Mouse (Mus musculus): ENCODE results near the gene Phlda2. TPM values are rescaled to one million over a fixed set of nuclear protein-coding genes. Genes with fewer than 3 reads are reported as not detected.

Phlda2 gene
- polyA plus RNA-seq, 1 experiment from 2014 or later = 1.2 TPM

- Histone ChIP-seq H3K4me3 (ENCODE audit: low read depth, low read length) (no peak overlapping the region), H3K9ac (ENCODE audit: low read length) (no peak overlapping the region), H3K27ac (ENCODE audit: low read depth, low read length) (no peak overlapping the region), H3K4me1 (replicated peaks; ENCODE audit: control insufficient read depth, insufficient read depth, low read length) (no peaks in the 10 kb centered on the region), H3K36me3 (ENCODE audit: control insufficient read depth, insufficient read depth, low read length) (no peaks in the 10 kb centered on the region), H3K27me3 (ENCODE audit: control insufficient read depth, insufficient read depth, low read length) (peaks cover 3% of the 10 kb centered on the region), H3K9me3 (ENCODE audit: control insufficient read depth, low read length) (no peaks in the 10 kb centered on the region), H3K4me2 (ENCODE audit: low read depth, low read length, severe bottlenecking) (no peak overlapping the region)
- WGBS = 84% methylated on average over 8 of the region's 8 CpGs
- no peak for DNase-seq (ENCODE audit: low spot score)
- ATAC-seq (replicated peaks; ENCODE audit: low FRiP score) = no peak
These were observed 7.6 kb downstream of the Phlda2 start for GRCm38 (mm10) chr7:143495104-143495961.

- Histone ChIP-seq H3K27ac (ENCODE audit: low read depth, low read length) (no peak overlapping the region), H3K27me3 (ENCODE audit: control insufficient read depth, insufficient read depth, low read length) (no peaks in the 10 kb centered on the region), H3K4me1 (replicated peaks; ENCODE audit: control insufficient read depth, insufficient read depth, low read length) (no peaks in the 10 kb centered on the region), H3K9me3 (ENCODE audit: control insufficient read depth, low read length) (no peaks in the 10 kb centered on the region), H3K4me2 (ENCODE audit: low read depth, low read length, severe bottlenecking) (no peak overlapping the region), H3K9ac (ENCODE audit: low read length) (no peak overlapping the region), H3K4me3 (ENCODE audit: low read depth, low read length) (no peak overlapping the region), H3K36me3 (ENCODE audit: control insufficient read depth, insufficient read depth, low read length) (no peaks in the 10 kb centered on the region)
- 92% methylated on average over 6 of the region's 6 CpGs for WGBS
- DNase-seq (ENCODE audit: low spot score) (no peak), ATAC-seq (replicated peaks; ENCODE audit: low FRiP score) (no peak)
These were observed 9.3 kb downstream of the Phlda2 start for GRCm38 (mm10) chr7:143493616-143494126.

- Histone ChIP-seq H3K9me3 (ENCODE audit: control insufficient read depth, low read length) (no peaks in the 10 kb centered on the region), H3K27me3 (ENCODE audit: control insufficient read depth, insufficient read depth, low read length) (no peaks in the 10 kb centered on the region), H3K4me2 (ENCODE audit: low read depth, low read length, severe bottlenecking) (no peak overlapping the region), H3K4me1 (replicated peaks; ENCODE audit: control insufficient read depth, insufficient read depth, low read length) (no peaks in the 10 kb centered on the region), H3K36me3 (ENCODE audit: control insufficient read depth, insufficient read depth, low read length) (no peaks in the 10 kb centered on the region), H3K27ac (ENCODE audit: low read depth, low read length) (no peak overlapping the region), H3K4me3 (ENCODE audit: low read depth, low read length) (no peak overlapping the region), H3K9ac (ENCODE audit: low read length) (no peak overlapping the region)
- DNase-seq (ENCODE audit: low spot score) (no peak), ATAC-seq (replicated peaks; ENCODE audit: low FRiP score) (no peak)
- WGBS = 86% methylated on average over 6 of the region's 6 CpGs
These were observed 13.2 kb downstream of the Phlda2 start for GRCm38 (mm10) chr7:143489735-143490134.

- no peak overlapping the region for H3K27ac ChIP-seq (ENCODE audit: low read depth, low read length)
- no peaks in the 10 kb centered on the region for H3K36me3 ChIP-seq (ENCODE audit: control insufficient read depth, insufficient read depth, low read length)
- H3K4me1 ChIP-seq (replicated peaks; ENCODE audit: control insufficient read depth, insufficient read depth, low read length) = no peaks in the 10 kb centered on the region; the same call in 1 of the 2 replicates
- peaks cover 3% of the 10 kb centered on the region; the same call in 1 of the 2 replicates for H3K27me3 ChIP-seq (ENCODE audit: control insufficient read depth, insufficient read depth, low read length)
- H3K9me3 ChIP-seq (ENCODE audit: control insufficient read depth, low read length) = no peaks in the 10 kb centered on the region
- H3K4me3 ChIP-seq (ENCODE audit: low read depth, low read length) = no peak overlapping the region
- H3K4me2 ChIP-seq (ENCODE audit: low read depth, low read length, severe bottlenecking) = no peak overlapping the region
- H3K9ac ChIP-seq (ENCODE audit: low read length) = no peak overlapping the region
- WGBS = 14% methylated on average over 6 of the region's 6 CpGs
- ATAC-seq (replicated peaks; ENCODE audit: low FRiP score) (no peak), DNase-seq (ENCODE audit: low spot score) (no peak)
These were observed 20.4 kb downstream of the Phlda2 start for GRCm38 (mm10) chr7:143482541-143482940.

- H3K9ac ChIP-seq (ENCODE audit: low read length) = no peak overlapping the region
- H3K27me3 ChIP-seq (ENCODE audit: control insufficient read depth, insufficient read depth, low read length) = peaks cover 3% of the 10 kb centered on the region; the same call in 1 of the 2 replicates
- H3K36me3 ChIP-seq (ENCODE audit: control insufficient read depth, insufficient read depth, low read length) = no peaks in the 10 kb centered on the region
- H3K27ac ChIP-seq (ENCODE audit: low read depth, low read length) = no peak overlapping the region
- no peak overlapping the region for H3K4me3 ChIP-seq (ENCODE audit: low read depth, low read length)
- H3K4me1 ChIP-seq (replicated peaks; ENCODE audit: control insufficient read depth, insufficient read depth, low read length) = no peaks in the 10 kb centered on the region; the same call in 1 of the 2 replicates
- H3K9me3 ChIP-seq (ENCODE audit: control insufficient read depth, low read length) = no peaks in the 10 kb centered on the region
- DNase-seq (ENCODE audit: low spot score) (no peak), ATAC-seq (replicated peaks; ENCODE audit: low FRiP score) (no peak)
- no peak overlapping the region for H3K4me2 ChIP-seq (ENCODE audit: low read depth, low read length, severe bottlenecking)
- WGBS = 64% methylated on average over 5 of the region's 5 CpGs
These were observed 21.1 kb downstream of the Phlda2 start for GRCm38 (mm10) chr7:143481806-143482387.

- Histone ChIP-seq H3K4me3 (ENCODE audit: low read depth, low read length) (no peak overlapping the region), H3K9me3 (ENCODE audit: control insufficient read depth, low read length) (no peaks in the 10 kb centered on the region), H3K4me2 (ENCODE audit: low read depth, low read length, severe bottlenecking) (no peak overlapping the region), H3K27me3 (ENCODE audit: control insufficient read depth, insufficient read depth, low read length) (peaks cover 3% of the 10 kb centered on the region; the same call in 1 of the 2 replicates), H3K27ac (ENCODE audit: low read depth, low read length) (no peak overlapping the region), H3K4me1 (replicated peaks; ENCODE audit: control insufficient read depth, insufficient read depth, low read length) (no peaks in the 10 kb centered on the region; the same call in 1 of the 2 replicates), H3K9ac (ENCODE audit: low read length) (no peak overlapping the region), H3K36me3 (ENCODE audit: control insufficient read depth, insufficient read depth, low read length) (no peaks in the 10 kb centered on the region)
- WGBS = 35% methylated on average over 13 of the region's 13 CpGs
- ATAC-seq (replicated peaks; ENCODE audit: low FRiP score) = no peak
- DNase-seq (ENCODE audit: low spot score) = peak; percentile 78
These were observed 22.5 kb downstream of the Phlda2 start for GRCm38 (mm10) chr7:143480498-143480897.

- H3K4me1 ChIP-seq (replicated peaks; ENCODE audit: control insufficient read depth, insufficient read depth, low read length) = no peaks in the 10 kb centered on the region; the same call in 1 of the 2 replicates
- H3K9me3 ChIP-seq (ENCODE audit: control insufficient read depth, low read length) = no peaks in the 10 kb centered on the region
- H3K9ac ChIP-seq (ENCODE audit: low read length) = no peak overlapping the region
- H3K4me2 ChIP-seq (ENCODE audit: low read depth, low read length, severe bottlenecking) = no peak overlapping the region
- H3K27me3 ChIP-seq (ENCODE audit: control insufficient read depth, insufficient read depth, low read length) = peaks cover 3% of the 10 kb centered on the region; the same call in 1 of the 2 replicates
- ATAC-seq (replicated peaks; ENCODE audit: low FRiP score) (no peak), DNase-seq (ENCODE audit: low spot score) (no peak)
- 87% methylated on average over 5 of the region's 5 CpGs for WGBS
- no peak overlapping the region for H3K4me3 ChIP-seq (ENCODE audit: low read depth, low read length)
- no peaks in the 10 kb centered on the region for H3K36me3 ChIP-seq (ENCODE audit: control insufficient read depth, insufficient read depth, low read length)
- no peak overlapping the region for H3K27ac ChIP-seq (ENCODE audit: low read depth, low read length)
These were observed 25.1 kb downstream of the Phlda2 start for GRCm38 (mm10) chr7:143477800-143478199.

- Histone ChIP-seq H3K27me3 (ENCODE audit: control insufficient read depth, insufficient read depth, low read length) (peaks cover 3% of the 10 kb centered on the region; the same call in 1 of the 2 replicates), H3K4me1 (replicated peaks; ENCODE audit: control insufficient read depth, insufficient read depth, low read length) (no peaks in the 10 kb centered on the region), H3K9ac (ENCODE audit: low read length) (no peak overlapping the region), H3K36me3 (ENCODE audit: control insufficient read depth, insufficient read depth, low read length) (no peaks in the 10 kb centered on the region), H3K27ac (ENCODE audit: low read depth, low read length) (no peak overlapping the region), H3K4me3 (ENCODE audit: low read depth, low read length) (no peak overlapping the region), H3K4me2 (ENCODE audit: low read depth, low read length, severe bottlenecking) (no peak overlapping the region), H3K9me3 (ENCODE audit: control insufficient read depth, low read length) (no peaks in the 10 kb centered on the region)
- 85% methylated on average over 3 of the region's 3 CpGs for WGBS
- no peak for ATAC-seq (replicated peaks; ENCODE audit: low FRiP score)
- no peak for DNase-seq (ENCODE audit: low spot score)
These were observed 26.1 kb downstream of the Phlda2 start for GRCm38 (mm10) chr7:143476702-143477335.
